Mouse (Mus musculus) neural tube, embryonic 12.5 days (tissue): ENCODE results near the gene Erbb4. TPM values are rescaled to one million over a fixed set of nuclear protein-coding genes. Genes with fewer than 3 reads are reported as not detected.

Source experiments
- ATAC-seq: fragments of 200-750 bp; cut with Nextera tagmentation; 2 replicates; pipeline ENCODE4 v1.8.0; 2017; ENCODE audit warnings: low read depth, mild to moderate bottlenecking, moderate TSS enrichment, moderate library complexity; ENCODE audit not compliant: low FRiP score
- H3K27ac ChIP-seq: fragments of 300-500 bp; sonication (generic); 2 replicates; pipeline ENCODE4 v1.5.1; 2016
- H3K27me3 ChIP-seq: fragments of 300-500 bp; sonication (generic); replicated peaks from 2 replicates; pipeline ENCODE4 v1.6.1; 2016; ENCODE audit warnings: mild to moderate bottlenecking
- H3K36me3 ChIP-seq: fragments of 300-500 bp; sonication (generic); 2 replicates; pipeline ENCODE4 v1.6.1; 2016; ENCODE audit warnings: mild to moderate bottlenecking
- H3K4me1 ChIP-seq: fragments of 300-500 bp; sonication (generic); 2 replicates; pipeline ENCODE4 v1.6.1; 2016
- H3K4me2 ChIP-seq: fragments of 300-500 bp; sonication (generic); replicated peaks from 2 replicates; pipeline ENCODE4 v1.6.1; 2016; ENCODE audit warnings: mild to moderate bottlenecking
- H3K4me3 ChIP-seq: fragments of 300-500 bp; sonication (generic); 2 replicates; pipeline ENCODE4 v1.5.1; 2016
- H3K9ac ChIP-seq: fragments of 300-500 bp; sonication (generic); 2 replicates; pipeline ENCODE4 v1.6.1; 2016; ENCODE audit warnings: mild to moderate bottlenecking
- H3K9me3 ChIP-seq: fragments of 300-500 bp; sonication (generic); 2 replicates; pipeline ENCODE4 v1.6.1; 2016; ENCODE audit warnings: mild to moderate bottlenecking
- WGBS: fragments of 180-500 bp; shearing (Covaris S2); methylation state at CpG from one replicate; pipeline ENCODE4 v1.1.7; 2016; 5-methylcytosine and 5-hydroxymethylcytosine counted together
- polyA plus RNA-seq: library from polyadenylated mRNA; unstranded; fragments of >200 nt; fragmentation: Nextera tagmentation; extraction: Ambion mirVana; gene quantifications from 2 replicates; pipeline ENCODE4 v1.2.1, GENCODE M21; 2016

Gene Erbb4
- polyA plus RNA-seq: 8.8 and 9.4 TPM in 2 replicates

DNA sequence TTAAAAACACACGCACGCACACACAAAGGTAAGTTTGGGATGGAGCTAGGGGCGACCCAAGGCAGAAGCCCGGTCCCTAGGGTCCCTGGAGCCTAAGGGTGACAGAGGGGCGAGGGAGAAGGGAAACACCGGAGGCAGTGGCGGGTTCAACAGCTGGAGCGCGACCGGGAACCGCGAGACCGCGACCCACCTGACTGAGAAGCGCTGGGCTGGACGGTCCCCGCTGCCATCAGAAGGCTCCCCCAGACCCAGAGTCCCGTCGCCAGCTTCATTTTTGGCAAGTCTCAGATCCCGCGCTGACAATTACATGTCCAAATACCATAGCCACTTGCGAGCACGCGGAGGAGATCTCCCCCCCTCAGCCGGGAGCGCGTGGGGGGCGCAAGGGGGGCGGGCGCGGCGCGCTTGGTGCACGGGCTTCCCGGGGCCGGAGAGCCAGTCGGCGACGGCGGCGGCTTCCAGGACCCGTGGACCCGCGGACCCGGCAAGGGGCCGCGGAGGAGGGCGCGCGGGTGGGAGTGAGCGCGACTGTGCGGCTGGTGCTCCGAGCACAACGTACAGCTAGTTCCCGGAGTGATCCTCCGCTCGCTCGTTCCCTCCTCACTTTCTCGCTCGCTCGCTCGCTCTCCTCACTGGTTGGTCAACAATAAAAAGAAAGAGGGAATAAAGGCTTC lies at the start of gene Erbb4:
Gene Erbb4 (minus strand): TSS at position 575 of the 674 bp plus-strand sequence.
- H3K9me3 ChIP-seq: no peaks in the 10 kb centered on the region
- peak within 1 kb of the TSS; percentile 96 for H3K4me2 ChIP-seq
- H3K4me3 ChIP-seq: peak within 1 kb of the TSS; percentile 75
- H3K4me1 ChIP-seq: peaks cover 5% of the 10 kb centered on the region
- H3K27me3 ChIP-seq: no peaks in the 10 kb centered on the region; the same call in none of the 2 replicates
- H3K27ac ChIP-seq: peak within 1 kb of the TSS; percentile 62; the same call in 1 of the 2 replicates
- H3K9ac ChIP-seq: peak within 1 kb of the TSS; percentile 78
- under 1% methylated on average over 63 of the region's 63 CpGs for WGBS
- peak; percentile 52 for ATAC-seq
- no peaks in the 10 kb centered on the region for H3K36me3 ChIP-seq

DNA sequence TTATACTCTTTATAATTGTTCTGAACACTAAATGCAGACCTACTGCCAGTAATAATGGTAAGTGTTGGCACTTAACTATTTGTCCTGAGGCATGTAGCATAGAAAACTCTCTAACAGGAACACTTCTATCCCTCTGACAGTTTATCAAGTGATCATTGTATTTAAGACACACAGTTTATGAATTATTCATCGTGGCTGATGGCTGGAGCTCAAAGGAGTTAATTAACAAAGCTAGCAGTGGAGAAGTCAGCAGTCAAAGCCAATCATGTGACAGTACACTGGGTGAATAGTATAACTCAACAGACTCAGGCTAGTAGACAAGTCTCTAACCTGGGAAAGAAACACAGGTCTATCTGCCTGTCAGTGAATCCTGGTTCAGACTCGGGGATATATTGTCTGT lies 49.5 kb upstream of the Erbb4 start:
- no peak overlapping the region for H3K4me2 ChIP-seq
- H3K9me3 ChIP-seq: no peaks in the 10 kb centered on the region
- 44% methylated on average over 2 of the region's 2 CpGs for WGBS
- no peaks in the 10 kb centered on the region for H3K36me3 ChIP-seq
- H3K9ac ChIP-seq: no peak overlapping the region
- no peak overlapping the region for H3K27ac ChIP-seq
- peak; percentile 88 for ATAC-seq
- H3K4me1 ChIP-seq: no peaks in the 10 kb centered on the region
- no peak overlapping the region for H3K4me3 ChIP-seq
- H3K27me3 ChIP-seq: no peaks in the 10 kb centered on the region

DNA sequence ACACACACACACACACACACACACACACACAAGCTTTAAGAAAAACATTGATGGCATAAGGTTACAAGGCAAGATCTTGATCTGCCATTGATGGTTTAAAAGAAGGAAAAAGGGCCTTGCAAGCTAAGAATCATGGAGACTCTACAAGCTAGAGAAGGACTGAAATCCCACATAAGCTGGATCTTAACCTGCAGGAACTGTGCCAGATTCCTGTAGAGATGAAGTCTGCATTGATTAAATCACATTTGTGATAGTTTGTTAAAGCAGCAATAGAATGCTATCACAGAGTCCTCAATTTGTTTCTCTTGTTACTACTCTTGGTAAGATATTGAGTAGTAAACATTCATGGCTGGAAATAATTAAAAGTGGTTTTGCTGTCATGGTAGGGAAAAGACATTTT lies 33.5 kb upstream of the Erbb4 start:
- Histone ChIP-seq H3K27ac (no peak overlapping the region), H3K4me2 (no peak overlapping the region), H3K4me1 (no peaks in the 10 kb centered on the region), H3K36me3 (no peaks in the 10 kb centered on the region), H3K4me3 (no peak overlapping the region), H3K9me3 (no peaks in the 10 kb centered on the region), H3K27me3 (no peaks in the 10 kb centered on the region), H3K9ac (no peak overlapping the region)
- no peak for ATAC-seq

DNA sequence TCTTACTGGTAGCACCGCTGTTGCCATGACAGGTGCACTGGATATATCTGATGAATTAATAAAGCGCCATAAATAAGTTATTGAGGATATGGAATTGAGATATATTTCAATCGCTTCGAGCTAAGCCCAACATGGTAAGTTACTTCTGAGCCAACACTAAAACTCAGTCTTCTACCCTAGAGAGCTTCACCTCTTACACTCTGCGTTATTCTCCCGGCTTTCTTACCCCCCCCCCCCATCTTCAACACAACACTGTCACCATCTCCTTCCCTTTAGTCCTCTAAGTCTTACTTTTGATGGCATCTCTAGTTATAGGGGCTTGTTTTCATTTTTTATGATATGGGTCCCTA lies 31.6 kb upstream of the Erbb4 start:
- no peak overlapping the region for H3K4me3 ChIP-seq
- H3K36me3 ChIP-seq: no peaks in the 10 kb centered on the region
- no peak overlapping the region for H3K27ac ChIP-seq
- H3K9me3 ChIP-seq: no peaks in the 10 kb centered on the region
- ATAC-seq: no peak
- no peak overlapping the region for H3K4me2 ChIP-seq
- no peaks in the 10 kb centered on the region for H3K27me3 ChIP-seq
- no peaks in the 10 kb centered on the region for H3K4me1 ChIP-seq
- no peak overlapping the region for H3K9ac ChIP-seq
- 55% methylated on average over 6 of the region's 6 CpGs for WGBS

DNA sequence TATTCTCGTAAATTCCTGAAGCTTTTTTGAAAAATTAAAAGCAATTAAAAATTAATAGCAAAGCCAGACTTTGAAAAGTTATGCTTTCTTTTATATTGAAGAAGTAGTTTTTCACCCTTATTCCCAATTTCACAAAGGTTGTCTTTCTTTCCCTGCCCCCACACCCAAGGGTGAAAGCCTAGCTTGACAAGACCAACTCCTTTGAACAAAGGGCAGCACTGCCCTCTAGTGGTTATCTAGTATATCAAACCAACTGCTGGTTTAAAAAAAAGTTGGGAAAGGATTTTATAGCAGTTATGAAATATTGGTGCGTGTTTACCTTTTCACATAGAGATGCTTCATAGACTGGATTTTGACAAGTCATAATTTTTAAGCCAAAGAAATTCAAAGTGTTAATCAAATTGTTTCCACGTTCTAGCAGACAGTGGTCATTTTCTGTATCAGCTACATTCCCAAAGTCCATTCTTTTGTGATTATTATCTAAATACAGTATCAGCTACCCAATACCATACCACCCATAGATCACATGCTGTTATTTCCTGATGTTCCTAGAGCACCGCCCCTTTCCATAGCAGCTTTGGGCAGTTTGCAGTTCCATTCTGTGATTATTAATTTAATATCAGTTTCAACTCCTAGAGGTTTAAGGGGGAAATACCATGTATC lies 31.1 kb upstream of the Erbb4 start:
- H3K27me3 ChIP-seq: no peaks in the 10 kb centered on the region
- ATAC-seq: peak; percentile 25; the same call in 1 of the 2 replicates
- no peaks in the 10 kb centered on the region for H3K9me3 ChIP-seq
- H3K36me3 ChIP-seq: no peaks in the 10 kb centered on the region
- no peak overlapping the region for H3K4me3 ChIP-seq
- no peaks in the 10 kb centered on the region for H3K4me1 ChIP-seq
- WGBS: 42% methylated on average over 4 of the region's 4 CpGs
- H3K9ac ChIP-seq: no peak overlapping the region
- no peak overlapping the region for H3K4me2 ChIP-seq
- no peak overlapping the region for H3K27ac ChIP-seq

DNA sequence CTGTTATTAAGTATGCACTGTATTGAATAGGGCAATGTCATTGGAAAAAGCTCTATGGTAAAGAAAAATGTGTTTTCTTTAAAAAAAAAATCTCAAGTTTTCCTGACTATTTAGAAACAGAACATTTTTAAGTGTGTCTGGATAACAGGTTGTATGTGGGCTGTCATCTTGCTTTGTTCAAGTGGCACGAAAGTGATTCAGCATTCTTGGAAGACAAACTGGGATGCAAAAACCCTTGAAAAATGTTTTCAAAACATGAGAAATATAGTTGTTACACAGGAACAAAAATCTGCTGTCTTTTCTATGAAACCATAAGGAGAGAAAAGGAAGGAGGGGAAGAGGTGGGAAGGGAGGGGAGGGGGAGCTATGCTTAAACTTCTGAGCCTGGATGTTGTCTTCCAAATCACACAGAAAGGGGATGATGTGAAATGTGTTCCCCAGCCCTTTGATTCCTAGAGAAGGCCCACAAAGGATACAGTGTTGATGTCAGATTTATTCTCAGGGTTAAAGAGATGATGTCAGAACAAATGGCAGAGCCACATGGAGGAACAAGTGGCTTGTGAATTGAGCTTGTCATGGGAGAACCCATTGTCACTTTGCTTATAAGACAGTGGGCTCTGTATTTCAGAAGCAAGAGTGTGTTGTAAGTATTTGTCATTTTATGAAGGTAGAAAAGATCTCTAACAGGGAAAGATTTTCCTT lies 16.4 kb upstream of the Erbb4 start:
- H3K4me3 ChIP-seq: no peak overlapping the region
- WGBS: 93% methylated on average over 1 of the region's 1 CpGs
- H3K27ac ChIP-seq: no peak overlapping the region
- H3K4me2 ChIP-seq: no peak overlapping the region
- H3K27me3 ChIP-seq: no peaks in the 10 kb centered on the region
- no peak overlapping the region for H3K9ac ChIP-seq
- no peaks in the 10 kb centered on the region for H3K9me3 ChIP-seq
- ATAC-seq: no peak
- H3K4me1 ChIP-seq: no peaks in the 10 kb centered on the region
- no peaks in the 10 kb centered on the region for H3K36me3 ChIP-seq

DNA sequence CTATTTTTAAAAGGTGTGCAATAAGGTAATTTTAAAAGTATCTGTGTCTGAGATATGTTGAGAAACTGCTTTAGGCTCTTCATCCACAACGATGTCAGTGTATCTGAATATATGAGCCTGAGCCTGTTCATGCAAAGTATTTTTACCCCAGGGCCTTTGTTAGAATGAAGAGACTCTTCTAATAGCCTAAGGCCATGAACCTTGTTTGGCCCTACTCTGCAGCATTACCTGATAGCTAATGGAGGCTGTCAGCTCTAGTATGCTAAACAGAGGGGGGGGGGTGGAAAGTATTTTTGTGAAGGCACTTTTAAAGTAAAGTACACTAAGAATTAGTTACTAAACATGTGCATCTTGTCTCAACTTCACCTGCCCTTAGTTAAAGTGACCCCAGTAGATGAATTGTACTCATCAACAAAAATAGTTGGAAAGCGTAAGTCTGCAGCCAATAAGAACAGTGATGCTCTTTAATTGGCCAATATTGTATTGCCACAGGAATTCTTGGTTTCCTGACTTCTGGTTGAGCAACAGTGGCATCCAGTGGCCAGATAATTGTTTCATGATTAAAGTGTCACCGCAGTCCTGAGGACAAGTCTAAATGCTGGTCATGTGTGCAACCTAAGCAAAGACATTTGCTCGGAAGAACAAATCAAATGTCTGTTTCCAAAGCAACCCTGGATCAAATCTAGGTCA lies 10.5 kb upstream of the Erbb4 start:
- H3K27me3 ChIP-seq: no peaks in the 10 kb centered on the region
- no peak overlapping the region for H3K9ac ChIP-seq
- H3K4me1 ChIP-seq: no peaks in the 10 kb centered on the region
- no peak overlapping the region for H3K4me2 ChIP-seq
- no peaks in the 10 kb centered on the region for H3K9me3 ChIP-seq
- WGBS: 90% methylated on average over 4 of the region's 4 CpGs
- H3K4me3 ChIP-seq: no peak overlapping the region
- ATAC-seq: no peak
- no peak overlapping the region for H3K27ac ChIP-seq
- H3K36me3 ChIP-seq: no peaks in the 10 kb centered on the region

DNA sequence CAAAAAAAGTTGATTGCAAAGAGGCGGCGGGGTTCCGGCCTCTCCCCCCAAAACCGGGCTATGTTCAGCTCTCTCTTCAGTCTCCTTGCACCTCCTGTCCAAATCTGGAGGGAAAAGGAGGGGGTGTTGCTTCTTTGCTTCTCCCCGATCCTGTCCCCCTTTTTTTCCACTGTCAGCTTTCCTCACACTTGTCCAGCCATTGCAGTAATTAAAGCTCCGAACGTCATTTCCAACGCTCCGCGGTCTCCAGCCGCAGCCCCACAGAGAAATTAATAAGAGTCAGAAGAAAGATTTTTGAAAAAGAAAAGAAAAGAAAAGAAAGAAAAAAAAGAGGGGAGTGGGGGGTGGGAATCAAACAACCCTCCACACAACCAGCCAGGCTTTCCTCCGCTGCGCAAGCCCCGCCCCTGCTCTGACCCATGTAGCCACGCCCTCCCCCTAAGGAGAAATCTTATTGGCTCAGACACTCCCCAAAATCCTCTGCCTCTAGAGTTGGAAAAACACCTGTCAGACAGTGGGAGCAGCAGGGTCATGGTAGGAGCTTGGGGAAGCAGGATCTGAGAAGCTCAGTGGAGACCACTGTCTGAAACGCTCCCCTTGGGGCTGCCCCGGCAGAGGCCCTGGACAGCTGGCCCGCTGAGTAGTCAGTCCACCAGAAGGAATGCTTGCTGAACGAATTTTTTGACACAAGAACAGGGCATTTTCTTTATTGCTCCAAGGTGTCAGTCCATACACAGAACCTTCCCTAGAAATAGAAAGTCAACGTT lies 483 bp upstream of the Erbb4 start:
- peak overlapping the region; percentile 96 for H3K4me2 ChIP-seq
- WGBS: 4% methylated on average over 20 of the region's 20 CpGs
- ATAC-seq: peak; percentile 65
- H3K27me3 ChIP-seq: no peaks in the 10 kb centered on the region; the same call in none of the 2 replicates
- no peak overlapping the region for H3K27ac ChIP-seq
- peak overlapping the region; percentile 78 for H3K9ac ChIP-seq
- no peaks in the 10 kb centered on the region for H3K9me3 ChIP-seq
- no peaks in the 10 kb centered on the region for H3K36me3 ChIP-seq
- H3K4me1 ChIP-seq: peaks cover 5% of the 10 kb centered on the region
- H3K4me3 ChIP-seq: peak overlapping the region; percentile 75

DNA sequence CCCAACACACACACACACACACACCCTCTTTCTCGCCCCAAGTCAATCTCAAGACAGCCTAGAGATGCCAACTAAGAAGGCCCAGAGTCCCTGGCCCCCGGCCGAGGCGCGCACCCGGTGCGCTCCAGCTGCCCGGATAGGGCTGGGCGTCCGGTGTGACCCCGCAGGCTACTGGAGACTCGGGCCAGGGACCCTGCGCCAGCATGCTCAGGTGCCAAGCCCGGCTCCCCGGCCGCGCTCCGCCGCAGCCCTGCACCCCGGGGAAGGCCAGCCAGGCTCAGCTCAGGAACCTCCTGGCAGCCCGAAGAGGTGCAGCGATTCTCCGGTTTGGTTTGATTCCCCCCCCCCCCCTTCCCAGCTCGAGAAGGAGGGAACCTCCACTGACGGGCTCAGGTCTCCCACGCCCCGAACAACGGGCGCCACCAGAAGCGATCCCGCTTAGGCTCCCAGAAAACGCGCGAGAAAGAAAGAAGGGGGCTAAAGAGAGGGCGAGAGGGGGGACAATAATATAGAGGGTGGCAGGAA lies 860 bp downstream of the Erbb4 start:
- under 1% methylated on average over 35 of the region's 35 CpGs for WGBS
- H3K9me3 ChIP-seq: no peaks in the 10 kb centered on the region
- H3K36me3 ChIP-seq: no peaks in the 10 kb centered on the region
- peaks cover 5% of the 10 kb centered on the region for H3K4me1 ChIP-seq
- peak overlapping the region; percentile 62; the same call in 1 of the 2 replicates for H3K27ac ChIP-seq
- H3K4me2 ChIP-seq: peak overlapping the region; percentile 96
- H3K27me3 ChIP-seq: no peaks in the 10 kb centered on the region; the same call in none of the 2 replicates
- peak; percentile 45 for ATAC-seq
- H3K9ac ChIP-seq: peak overlapping the region; percentile 78
- peak overlapping the region; percentile 75 for H3K4me3 ChIP-seq

DNA sequence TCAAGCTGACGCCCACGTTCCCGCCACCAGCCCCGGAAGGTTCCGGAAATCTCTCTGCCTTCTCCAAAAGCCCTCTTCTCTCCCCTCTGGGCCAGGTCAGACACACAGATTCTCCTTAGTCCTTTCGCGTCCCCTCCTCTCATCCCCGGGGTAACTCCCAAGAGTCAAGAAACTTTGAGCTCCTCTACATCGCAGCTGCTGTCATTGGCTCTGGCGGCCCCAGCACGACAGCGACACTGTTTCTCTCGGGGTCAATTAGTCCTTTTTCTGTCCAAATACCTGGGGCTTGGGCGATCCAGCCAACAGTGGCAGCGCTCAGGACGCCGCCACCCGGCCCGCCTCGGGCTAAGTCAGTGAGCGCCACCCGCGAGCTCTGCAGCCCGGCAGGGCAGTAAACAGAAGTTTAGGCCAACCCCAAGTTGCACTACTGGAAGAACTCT lies 1.5 kb downstream of the Erbb4 start:
- Histone ChIP-seq H3K4me1 (peaks cover 5% of the 10 kb centered on the region), H3K9ac (peak overlapping the region; percentile 78), H3K4me2 (peak overlapping the region; percentile 96), H3K4me3 (peak overlapping the region; percentile 75), H3K36me3 (no peaks in the 10 kb centered on the region), H3K9me3 (no peaks in the 10 kb centered on the region), H3K27me3 (no peaks in the 10 kb centered on the region; the same call in none of the 2 replicates), H3K27ac (peak overlapping the region; percentile 33; the same call in 1 of the 2 replicates)
- ATAC-seq: peak; percentile 11; the same call in 1 of the 2 replicates
- WGBS: under 1% methylated on average over 24 of the region's 24 CpGs
